Mouse (Mus musculus) embryonic facial prominence, embryonic 11.5 days (tissue): ENCODE measurements around the gene 4632433K11Rik. TPM values are rescaled to one million over a fixed set of nuclear protein-coding genes. Genes with fewer than 3 reads are reported as not detected.

Experiments used
- polyA plus RNA-seq: library from polyadenylated mRNA; unstranded; fragments of >200 nt; fragmentation: Nextera tagmentation; extraction: Ambion mirVana; gene quantifications from 2 replicates; pipeline ENCODE4 v1.2.1, GENCODE M21; 2014

The 4632433K11Rik gene
- polyA plus RNA-seq, 1 experiment from 2014 or later, result not detected

Other genes starting within 250 kb of the 4632433K11Rik start
- gene Tmem238, start 244.5 kb upstream of the 4632433K11Rik start, polyA plus RNA-seq, result 1.3 and 1.4 TPM in 2 replicates
- gene Rpl28, start 241.2 kb upstream of the 4632433K11Rik start, polyA plus RNA-seq, result 149 and 169 TPM in 2 replicates
- gene Ube2s, start 221.5 kb upstream of the 4632433K11Rik start, polyA plus RNA-seq, result 453 and 487 TPM in 2 replicates
- gene Shisa7, start 189.4 kb upstream of the 4632433K11Rik start, polyA plus RNA-seq, result 0.72 TPM in 2 replicates
- gene Isoc2b, start 163.9 kb upstream of the 4632433K11Rik start, polyA plus RNA-seq, result 2.4 and 2.9 TPM in 2 replicates
- 0.70 and 0.72 TPM in 2 replicates for gene Isoc2a, start 157.0 kb upstream of the 4632433K11Rik start, polyA plus RNA-seq
- 0.27 TPM in 1 of 2 replicates, not detected in the other for gene Gm36210, start 127.6 kb upstream of the 4632433K11Rik start, polyA plus RNA-seq
- gene Zfp628, start 118.9 kb upstream of the 4632433K11Rik start, polyA plus RNA-seq, result 2.5 and 3.6 TPM in 2 replicates
- 2.7 and 2.8 TPM in 2 replicates for gene Nat14, start 112.1 kb upstream of the 4632433K11Rik start, polyA plus RNA-seq
- 0.97 and 1.2 TPM in 2 replicates for gene Ssc5d, start 108.3 kb upstream of the 4632433K11Rik start, polyA plus RNA-seq
- gene Sbk2, start 69.7 kb upstream of the 4632433K11Rik start, polyA plus RNA-seq, result 0.21 TPM in 1 of 2 replicates, not detected in the other
- gene Sbk3, start 63.0 kb upstream of the 4632433K11Rik start, polyA plus RNA-seq, result 0.06 TPM in 1 of 2 replicates, not detected in the other
- 25.3 and 28.4 TPM in 2 replicates for gene Zfp579, start 38.0 kb upstream of the 4632433K11Rik start, polyA plus RNA-seq
- gene Zfp524, start 19.7 kb upstream of the 4632433K11Rik start, polyA plus RNA-seq, result 7.5 and 9.4 TPM in 2 replicates
- 42.5 and 43.0 TPM in 2 replicates for gene Fiz1, start 19.4 kb upstream of the 4632433K11Rik start, polyA plus RNA-seq
- 0.59 TPM in 1 of 2 replicates, not detected in the other for gene Gm44973, start 18.6 kb upstream of the 4632433K11Rik start, polyA plus RNA-seq
- gene Zfp865, start 13.7 kb upstream of the 4632433K11Rik start, polyA plus RNA-seq, result 4.5 and 5.9 TPM in 2 replicates
- 14.9 and 15.1 TPM in 2 replicates for gene Ccdc106, start 13.6 kb upstream of the 4632433K11Rik start, polyA plus RNA-seq
- 2.7 and 3.3 TPM in 2 replicates for gene Zfp784, start 4.3 kb downstream of the 4632433K11Rik start, polyA plus RNA-seq
- gene Zfp580, start 17.4 kb downstream of the 4632433K11Rik start, polyA plus RNA-seq, result 25.0 and 32.3 TPM in 2 replicates
- gene U2af2, start 28.0 kb downstream of the 4632433K11Rik start, polyA plus RNA-seq, result 156 and 164 TPM in 2 replicates
- gene Epn1, start 46.1 kb downstream of the 4632433K11Rik start, polyA plus RNA-seq, result 46.3 and 51.3 TPM in 2 replicates
- not detected in 2 replicates for gene Rfpl4, start 82.8 kb downstream of the 4632433K11Rik start, polyA plus RNA-seq
- 0.28 and 0.35 TPM in 2 replicates for gene Rasl2-9, start 91.8 kb downstream of the 4632433K11Rik start, polyA plus RNA-seq
- gene Vmn1r55, start 115.6 kb downstream of the 4632433K11Rik start, polyA plus RNA-seq, result 0.01 TPM in 1 of 2 replicates, not detected in the other
- not detected in 2 replicates for gene Vmn1r56, start 162.6 kb downstream of the 4632433K11Rik start, polyA plus RNA-seq
- not detected in 2 replicates for gene Vmn1r57, start 184.4 kb downstream of the 4632433K11Rik start, polyA plus RNA-seq